Mouse (Mus musculus): ENCODE data around the gene Tmem108. TPM values are rescaled to one million over a fixed set of nuclear protein-coding genes. Genes with fewer than 3 reads are reported as not detected.

Tmem108 gene
- total RNA-seq, 2 experiments from 2014 or later: 17.6 to 21.9 TPM

- DNase-seq: no peak
These were observed 135.5 kb downstream of the Tmem108 start for GRCm38 (mm10) chr9:103626156-103626555.

DNA sequence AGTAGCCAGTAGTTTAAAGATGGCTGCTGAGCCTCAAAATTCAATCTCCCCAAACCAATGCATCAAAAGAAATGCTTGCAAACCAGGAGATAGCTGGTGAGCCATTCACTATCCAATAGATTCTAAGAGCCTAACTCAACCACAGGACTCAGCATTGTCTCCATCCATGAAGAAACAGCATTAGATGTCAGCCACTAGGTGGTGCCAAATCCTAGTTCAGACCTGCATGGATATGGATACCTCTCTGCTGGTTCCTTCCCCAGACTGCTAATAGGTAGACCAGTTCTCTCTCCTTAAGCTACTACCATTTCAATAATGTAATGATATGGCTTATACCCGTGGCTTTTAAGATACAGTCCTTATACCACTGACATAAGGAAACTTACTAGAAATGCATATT, 137.0 kb downstream of the Tmem108 start:
- peak; percentile 81 for DNase-seq

- DNase-seq: no peak
These were observed 137.9 kb downstream of the Tmem108 start for GRCm38 (mm10) chr9:103623560-103624316.

- no peak for DNase-seq
These were observed 138.6 kb downstream of the Tmem108 start for GRCm38 (mm10) chr9:103622988-103623387.

- no peak for DNase-seq
These were observed 139.8 kb downstream of the Tmem108 start for GRCm38 (mm10) chr9:103621870-103622269.

DNA sequence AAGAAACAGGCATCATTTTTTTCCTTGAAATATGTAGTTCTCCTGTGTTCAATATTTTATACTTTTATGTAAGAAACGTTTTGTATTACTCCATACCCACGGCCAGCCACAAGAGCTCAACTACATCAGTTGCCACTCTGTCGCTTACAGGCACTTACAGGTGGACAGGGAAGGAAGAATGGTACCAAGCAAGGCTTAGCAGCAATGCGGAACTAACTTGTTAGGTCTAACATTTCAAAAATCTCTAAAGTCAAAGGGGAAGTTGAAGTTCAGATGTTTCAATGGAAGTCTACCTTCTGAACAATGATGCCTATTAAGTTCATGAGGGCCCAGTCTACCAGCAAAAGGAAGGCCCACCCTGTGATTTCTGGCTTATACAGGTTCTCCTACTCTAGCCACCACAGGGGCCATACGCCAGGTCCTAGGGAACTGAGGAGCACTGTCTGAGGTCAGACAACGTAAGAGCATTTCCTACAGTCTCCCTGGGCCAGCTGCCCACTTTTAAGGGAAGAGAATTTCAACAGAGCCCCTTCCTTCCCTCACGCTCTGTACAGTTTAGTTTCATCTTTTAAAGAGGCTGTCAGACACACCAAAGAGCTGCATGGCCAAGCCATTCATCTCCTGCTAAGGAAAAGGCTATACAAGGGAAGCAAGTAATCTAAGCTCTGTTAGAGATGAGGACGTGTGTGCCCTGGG, 141.0 kb downstream of the Tmem108 start:
- no peak for DNase-seq

- DNase-seq: no peak
These were observed 147.4 kb downstream of the Tmem108 start for GRCm38 (mm10) chr9:103614260-103614659.

- DNase-seq: no peak
These were observed 153.2 kb downstream of the Tmem108 start for GRCm38 (mm10) chr9:103608161-103609058.

DNA sequence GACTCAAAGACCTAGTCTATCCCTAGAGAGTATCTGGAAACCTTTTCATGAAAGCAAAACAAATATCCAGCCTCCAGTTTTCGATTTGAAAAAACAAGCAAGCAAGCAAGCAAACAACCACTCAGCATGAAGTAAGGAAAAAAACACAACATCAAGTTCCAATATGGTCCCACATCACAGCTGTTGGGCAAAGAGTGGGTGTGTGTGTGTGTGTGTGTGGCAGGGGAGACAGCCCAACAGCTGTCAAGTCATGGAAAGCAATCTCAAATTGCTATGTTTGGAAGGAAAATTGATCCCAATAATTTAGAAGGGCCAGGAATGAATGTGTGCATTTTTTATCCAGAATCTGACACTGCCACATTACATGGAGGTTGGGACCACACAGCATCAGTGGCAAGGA, 155.6 kb downstream of the Tmem108 start:
- DNase-seq: no peak

DNA sequence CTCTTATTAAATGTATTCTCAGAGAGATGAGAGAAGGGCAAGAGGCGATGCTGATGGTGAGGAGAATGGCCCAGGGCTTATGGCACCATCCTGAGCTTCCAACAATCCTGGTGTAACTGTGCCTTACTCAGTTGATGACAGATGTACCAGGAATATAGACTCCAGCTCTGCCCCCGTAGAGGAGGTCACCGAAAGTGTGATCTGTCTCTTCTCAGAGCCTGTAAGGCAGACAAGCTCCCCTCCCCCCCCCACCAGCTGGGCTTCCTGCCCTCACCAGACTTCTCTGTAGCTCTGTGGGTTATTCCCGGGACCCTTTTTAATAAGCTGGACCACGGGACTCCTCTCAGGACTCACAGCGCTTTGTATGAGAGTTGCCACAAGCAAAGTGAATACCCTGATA, 157.8 kb downstream of the Tmem108 start:
- no peak for DNase-seq

GRCm38 (mm10) chr9:103601878-103602277, 159.8 kb downstream of the Tmem108 start:
- DNase-seq: no peak

DNA sequence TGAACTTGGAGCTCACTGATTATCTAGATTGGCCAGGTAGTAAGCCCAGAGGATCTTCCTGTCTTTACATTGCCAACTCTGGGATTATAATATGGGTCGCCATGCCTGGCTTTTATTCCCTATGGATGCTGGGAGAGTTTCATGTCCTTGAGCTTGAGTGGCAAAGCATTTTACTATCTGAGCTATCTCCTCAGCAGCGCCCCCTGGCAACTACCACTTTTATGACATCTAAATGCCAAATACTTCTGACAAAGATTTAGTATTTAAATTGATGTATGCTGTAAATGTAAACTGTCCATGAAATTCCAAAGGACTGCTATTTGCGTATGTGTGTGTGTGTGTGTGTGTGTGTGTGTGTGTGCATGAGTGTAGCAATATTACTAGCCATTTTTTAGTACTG, 160.8 kb downstream of the Tmem108 start:
- no peak for DNase-seq

DNA sequence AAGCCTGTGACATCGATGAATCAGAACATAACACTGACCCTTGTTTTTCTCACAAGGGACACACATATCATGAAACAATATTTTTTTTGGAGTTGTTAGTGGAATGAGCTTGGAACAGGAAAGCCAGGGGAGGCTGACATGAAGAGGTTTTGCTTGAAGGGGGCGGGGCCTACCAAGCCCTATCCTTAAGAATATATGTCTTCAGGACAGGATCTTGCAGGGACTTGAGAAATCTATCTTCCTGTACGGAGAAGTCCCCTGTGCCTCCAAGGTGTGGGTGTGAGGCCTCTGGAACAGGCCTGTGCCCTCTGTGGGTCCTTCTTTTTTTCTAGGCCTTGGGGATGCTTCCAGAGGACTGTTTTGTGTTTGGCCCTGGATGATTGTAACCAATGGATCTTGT, 161.7 kb downstream of the Tmem108 start:
- no peak for DNase-seq

GRCm38 (mm10) chr9:103597861-103598260, 163.8 kb downstream of the Tmem108 start:
- no peak for DNase-seq

- peak; percentile 57 for DNase-seq
These were observed 166.3 kb downstream of the Tmem108 start for GRCm38 (mm10) chr9:103595190-103595837.

DNA sequence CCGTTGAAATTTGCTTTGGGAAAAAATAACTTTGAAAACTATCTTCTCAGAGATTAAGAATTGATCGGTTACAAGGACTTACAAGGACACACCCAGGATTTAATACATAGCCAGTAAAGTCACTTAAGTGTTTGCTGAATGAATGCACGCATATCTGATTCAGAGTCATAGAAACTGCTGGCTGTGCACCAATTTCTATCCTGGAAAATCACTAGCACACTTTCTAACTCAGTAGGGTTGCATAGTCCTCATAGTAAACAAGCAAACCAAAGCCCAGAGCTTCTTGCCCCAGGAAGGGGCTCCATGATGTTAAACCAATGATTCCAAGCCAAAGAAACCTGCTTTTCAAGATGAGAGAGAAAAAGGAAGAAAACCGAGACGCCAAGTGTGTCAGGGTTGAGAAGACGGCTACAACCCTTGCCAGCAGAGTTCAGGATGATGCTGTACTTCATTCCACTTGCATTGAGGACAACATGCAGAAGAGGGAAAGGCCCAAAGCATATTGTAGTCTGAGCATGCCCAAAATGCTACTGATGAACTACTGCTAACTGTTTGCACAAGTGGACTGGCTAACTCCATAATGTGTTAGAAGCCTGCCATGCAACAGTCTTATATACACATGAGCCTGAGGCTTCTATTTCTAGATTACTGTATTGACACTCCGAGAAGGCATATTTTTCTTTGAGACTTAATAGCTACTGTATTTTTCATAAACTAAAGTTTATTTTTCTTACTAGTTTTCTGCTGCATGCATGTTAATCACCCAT, 167.0 kb downstream of the Tmem108 start:
- no peak for DNase-seq

DNA sequence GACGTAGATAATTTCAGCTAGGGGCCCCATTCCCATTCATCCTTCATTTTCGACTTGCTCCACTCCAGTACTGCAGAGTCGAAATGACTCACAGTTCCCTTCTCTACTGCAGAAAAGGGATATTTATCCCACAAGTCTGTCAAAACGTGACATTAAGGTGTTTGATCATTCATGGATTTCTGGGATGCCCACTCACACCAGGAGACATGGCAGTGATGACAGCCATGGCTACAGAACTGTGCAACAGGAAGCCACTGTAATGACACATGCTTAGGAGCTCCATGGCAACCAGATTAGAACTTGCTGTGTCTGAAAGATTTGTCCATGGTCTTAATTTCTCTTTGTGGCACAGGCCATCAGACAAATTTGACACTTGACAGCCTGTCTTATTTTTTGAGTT, 168.6 kb downstream of the Tmem108 start:
- DNase-seq: no peak

DNA sequence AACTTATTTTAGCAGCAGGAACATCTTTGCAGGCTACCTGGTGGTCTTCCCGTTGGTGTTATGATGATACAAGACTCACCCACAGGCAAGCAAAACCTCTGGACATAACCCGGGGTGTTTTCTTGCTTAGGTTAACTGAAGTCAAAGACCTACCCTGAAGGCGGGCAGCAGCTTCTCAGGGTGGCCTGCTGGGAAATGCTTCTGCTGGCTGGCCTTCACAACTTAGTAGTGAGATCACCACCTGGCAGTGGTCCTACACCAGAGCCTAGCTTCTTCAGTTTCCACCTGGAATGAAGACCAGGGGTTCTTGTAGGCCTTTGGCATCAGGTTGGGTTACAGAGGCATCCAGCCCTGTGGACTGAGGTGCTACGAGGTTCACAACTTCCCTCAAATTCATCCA, 169.7 kb downstream of the Tmem108 start:
- DNase-seq: no peak

DNA sequence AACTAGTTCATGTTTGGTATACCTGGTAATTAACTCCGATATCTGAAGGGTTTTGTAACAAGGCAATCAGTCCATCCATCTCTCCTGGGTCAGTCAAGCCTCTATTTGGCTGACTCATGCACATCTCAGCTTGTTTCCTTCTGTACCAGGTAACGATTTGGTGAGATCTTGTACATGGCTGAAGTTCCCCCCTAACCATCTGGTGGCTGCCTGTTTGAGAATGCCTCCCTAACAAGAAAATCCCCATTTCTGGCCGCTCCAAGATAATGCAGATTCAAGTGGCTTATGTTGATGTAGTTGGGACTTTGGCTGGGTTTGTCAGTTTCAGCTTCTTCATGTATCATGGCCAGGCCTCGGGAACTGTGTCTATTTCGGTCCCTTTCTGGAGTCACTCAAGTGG, 170.8 kb downstream of the Tmem108 start:
- DNase-seq: no peak

- DNase-seq: no peak
These were observed 176.8 kb downstream of the Tmem108 start for GRCm38 (mm10) chr9:103584865-103585264.

GRCm38 (mm10) chr9:103582249-103582961, 179.2 kb downstream of the Tmem108 start:
- no peak for DNase-seq

All from heart, postnatal 4 days (tissue).